Mouse (Mus musculus): ENCODE results near the gene Clp1.

DNA sequence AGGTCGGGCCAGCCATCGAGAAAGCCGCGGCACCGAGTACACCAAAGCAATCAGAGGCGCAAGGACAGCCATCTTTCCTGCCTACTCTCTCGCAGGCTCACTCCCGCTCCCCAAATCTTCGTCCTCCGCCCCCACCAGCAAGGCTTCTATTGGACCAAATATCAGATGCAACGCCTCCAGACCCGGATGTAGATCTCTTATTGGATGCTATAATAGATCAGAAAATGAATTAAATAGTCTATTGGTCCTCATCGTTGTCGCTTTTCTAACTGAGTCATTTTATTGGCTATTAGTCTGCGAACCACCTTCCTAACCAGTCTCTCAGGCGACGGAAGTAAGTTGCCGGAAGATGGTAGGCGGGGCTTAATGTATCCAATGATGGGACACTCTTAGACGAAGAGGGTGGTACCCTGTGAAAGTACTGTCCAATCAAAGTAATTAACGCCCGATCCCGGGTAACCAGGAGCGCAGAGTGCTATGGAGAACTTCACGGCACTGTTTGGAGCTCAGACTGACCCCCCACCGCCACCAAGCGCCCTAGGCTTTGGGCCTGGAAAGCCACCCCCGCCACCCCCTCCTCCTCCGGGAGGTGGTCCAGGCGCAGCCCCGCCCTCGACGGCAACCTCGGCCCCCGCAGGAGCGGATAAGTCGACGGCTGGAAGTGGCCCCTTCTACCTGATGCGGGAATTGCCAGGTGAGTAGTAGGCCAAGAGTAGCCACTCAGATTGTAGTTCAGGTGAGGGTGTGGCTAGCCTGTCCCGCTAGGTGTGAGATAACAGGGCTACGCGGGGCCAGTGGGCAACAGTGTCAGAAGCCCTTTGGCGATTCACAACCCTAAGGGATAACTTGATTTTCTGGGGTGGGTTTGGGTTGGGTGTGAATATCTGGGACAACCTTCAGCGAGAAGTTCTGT, 48.9 kb downstream of the Clp1 start, which contains the start of the genes Gm28635 and Med19:
- TF ChIP-seq CTCF (IDR thresholded peaks at IDR 0.05; ENCODE audit: borderline replicate concordance, insufficient read depth, low read depth, low read length) (no peak), POLR2A (IDR thresholded peaks at IDR 0.05; ENCODE audit: borderline replicate concordance, insufficient read depth, low read length) (peak; percentile 60; the same call in 1 of the 2 replicates)

Data from cerebellum, adult 2 months (tissue).